Mouse (Mus musculus): Measurements from ENCODE around the gene Ect2.

The Ect2 gene

DNA sequence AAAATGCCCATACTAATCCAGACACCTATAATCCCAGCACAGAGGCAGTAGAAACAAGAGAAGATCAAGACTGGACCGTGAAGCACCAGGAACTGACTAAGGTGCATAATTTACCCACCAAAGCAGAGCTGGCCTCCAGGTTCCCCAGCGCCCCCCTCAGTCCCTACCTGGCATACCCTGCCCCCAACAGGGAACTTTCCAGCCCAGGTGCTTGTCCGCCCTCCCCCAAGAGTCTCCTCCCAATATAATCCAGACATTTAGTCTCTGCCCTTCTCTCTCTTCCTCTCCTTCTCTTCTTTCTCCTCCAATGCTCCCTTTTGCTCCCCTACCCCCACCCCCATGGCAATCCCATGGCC lies 2.9 kb upstream of the Ect2 start:
- no peak for DNase-seq

DNA sequence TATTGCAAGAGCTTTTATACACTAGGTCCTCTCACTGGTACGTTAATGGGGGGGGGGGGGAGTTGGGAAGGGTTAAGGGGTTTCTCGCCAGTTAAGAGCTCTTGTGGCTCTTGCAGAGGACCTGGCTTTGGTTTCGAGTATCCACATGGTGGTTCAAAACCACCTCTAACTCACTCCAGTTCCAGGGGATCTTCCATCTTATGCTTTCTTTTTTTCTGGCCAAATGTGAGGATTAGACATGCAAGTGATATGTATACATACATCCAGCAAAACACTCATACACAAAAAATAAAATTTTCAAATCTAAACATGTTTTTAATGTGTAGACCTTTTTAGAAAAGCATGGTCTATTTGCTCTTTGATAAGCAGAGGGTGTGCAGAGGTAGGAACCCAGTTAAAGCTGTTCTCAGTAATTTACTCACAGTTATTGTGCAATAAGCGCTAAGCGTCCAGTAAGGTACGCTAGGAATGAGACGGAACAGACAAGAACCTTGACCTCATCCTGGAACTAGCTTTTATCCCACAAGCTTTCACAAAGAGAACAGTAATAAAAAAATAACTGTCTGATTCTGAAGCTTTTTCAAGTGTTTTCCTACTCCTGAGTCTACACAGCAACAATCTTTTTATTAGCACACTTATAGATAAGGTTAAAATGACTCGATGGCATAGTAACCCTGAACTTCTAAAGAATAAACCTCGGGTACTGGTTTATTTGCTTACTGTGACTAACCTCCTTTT lies 2.3 kb upstream of the Ect2 start:
- no peak for DNase-seq

DNA sequence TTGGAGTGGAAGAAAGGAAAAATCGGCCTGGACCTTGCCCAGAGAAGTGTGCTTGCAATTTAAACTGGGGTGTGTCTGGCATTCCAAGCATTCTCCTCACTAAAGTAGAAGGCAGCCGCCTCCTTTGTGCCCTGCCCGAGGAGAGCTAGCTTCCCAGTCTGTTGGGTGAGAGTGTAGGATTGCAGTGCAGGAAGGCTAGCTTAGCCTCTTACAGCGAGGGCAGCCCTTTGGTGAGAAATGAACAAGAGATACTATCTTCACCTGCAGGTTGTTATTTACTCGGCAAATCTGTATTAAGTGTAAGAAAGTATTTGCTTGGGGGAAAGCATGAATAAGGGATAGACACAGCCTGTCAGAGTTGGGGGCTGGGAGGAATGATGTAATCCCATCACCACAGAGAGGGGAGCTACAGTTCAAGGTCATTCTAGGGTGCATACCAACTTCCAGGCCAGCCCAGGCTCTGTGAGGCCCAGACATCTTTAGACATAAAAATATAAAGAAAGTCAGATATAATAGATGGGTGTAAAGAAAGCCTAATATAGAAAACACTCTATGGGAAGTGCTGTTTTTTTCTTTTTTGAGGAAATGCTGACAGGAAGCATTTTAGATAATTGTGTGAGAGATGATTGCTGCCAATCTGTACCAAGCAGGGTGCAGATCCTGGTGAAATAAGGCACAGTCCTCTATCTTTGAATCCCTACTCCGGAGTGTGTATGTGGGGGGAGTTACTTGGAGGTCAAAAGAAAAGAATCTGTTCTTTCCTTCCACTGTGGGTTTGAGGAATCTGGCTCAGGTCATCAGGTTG lies 1.6 kb upstream of the Ect2 start:
- no peak for DNase-seq

DNA sequence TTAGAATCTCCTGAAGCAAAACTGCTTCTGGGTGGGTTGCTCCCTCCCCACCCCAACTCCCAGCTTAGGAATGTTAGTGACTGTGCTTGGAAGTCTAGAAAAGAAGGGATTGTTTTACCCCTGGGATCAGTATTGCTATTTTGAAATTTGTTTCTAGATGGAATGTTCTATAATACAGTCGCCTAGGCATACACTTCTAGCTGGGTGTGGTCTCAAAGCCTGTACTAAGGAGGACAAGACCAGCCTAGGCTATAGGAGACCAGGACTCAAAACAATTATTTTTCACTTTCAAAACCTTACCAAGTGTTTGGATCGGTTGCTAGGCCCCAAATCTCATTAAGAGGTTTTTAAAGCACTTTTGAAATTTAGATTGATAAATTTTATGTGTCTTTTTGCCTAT lies 602 bp upstream of the Ect2 start:
- DNase-seq = no peak

DNA sequence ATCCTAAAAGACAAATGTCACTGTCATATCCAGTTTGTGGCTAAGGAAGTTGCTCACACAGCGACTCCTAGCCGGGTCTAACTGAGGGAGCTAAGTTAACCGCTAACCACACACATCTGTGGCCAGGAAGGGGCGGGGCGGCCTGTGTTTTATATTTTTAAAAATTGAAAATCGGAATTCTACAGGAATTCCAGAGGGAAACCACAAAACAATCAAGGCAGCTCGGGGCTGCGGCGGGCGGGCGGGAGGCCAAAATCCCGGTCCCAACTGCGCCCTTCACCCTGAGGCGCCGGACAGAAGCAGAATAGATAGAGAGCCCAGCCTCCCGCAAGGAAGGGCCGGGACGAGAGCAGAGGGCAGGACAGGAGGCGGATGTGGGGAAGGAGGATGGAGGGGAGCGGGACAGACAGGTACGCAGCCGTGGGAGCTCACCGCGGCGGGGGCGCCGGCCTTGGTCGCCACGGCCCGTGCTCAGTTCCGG lies 447 bp downstream of the Ect2 start:
- no peak for DNase-seq

DNA sequence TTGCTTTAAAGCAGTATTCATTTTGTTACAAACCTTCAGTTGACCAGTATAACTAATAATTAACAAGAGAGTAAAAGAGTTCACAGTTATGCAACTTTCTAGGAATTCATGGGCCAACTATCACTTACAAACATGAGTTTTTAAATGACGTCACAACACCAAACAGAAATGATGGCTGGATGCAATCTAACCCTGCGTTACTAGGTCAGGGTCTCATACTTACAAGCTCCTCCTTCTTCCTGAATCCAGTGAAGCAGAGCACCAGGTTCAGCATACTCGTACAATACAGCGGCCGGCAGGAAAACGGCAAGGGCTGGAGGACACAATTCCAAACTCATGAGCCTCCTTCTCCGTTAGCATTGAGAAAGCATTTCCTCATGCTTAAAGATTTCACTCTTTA lies 7.9 kb downstream of the Ect2 start:
- no peak for DNase-seq

DNA sequence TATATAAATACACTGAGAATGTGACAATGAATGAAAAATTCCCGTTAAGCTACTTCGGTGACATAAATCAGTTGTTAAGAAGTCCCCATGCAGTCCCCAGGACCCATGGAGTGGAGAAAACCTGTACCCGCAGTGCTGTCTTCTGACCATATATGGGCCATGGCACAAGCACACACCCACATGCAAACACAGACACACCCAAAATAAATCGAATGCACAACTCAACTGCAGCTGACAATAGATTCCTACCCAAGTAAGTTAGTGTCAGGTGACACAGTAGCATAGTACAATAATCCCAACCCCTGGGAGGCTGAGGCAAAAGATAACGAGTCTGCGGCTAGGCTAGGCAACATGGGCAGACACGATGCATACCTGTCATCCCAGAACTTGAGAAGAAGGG lies 10.1 kb downstream of the Ect2 start:
- no peak for DNase-seq

DNA sequence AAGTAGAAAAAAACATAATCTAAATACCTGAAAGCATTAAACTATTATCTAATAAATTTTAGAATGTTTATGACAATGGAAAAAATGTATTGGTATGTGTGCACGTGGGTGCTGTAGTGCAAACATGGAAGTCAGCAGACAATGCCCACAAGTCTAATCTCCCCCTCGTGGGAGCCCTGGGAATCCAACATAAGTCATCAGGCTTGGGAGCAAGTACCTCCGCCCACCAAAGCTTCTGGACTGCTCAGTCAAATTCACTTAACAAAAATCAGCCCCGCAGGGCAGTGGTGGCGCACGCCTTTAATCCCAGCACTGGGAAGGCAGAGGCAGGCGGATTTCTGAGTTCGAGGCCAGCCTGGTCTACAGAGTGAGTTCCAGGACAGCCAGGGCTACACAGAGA lies 13.6 kb downstream of the Ect2 start:
- DNase-seq = no peak

DNA sequence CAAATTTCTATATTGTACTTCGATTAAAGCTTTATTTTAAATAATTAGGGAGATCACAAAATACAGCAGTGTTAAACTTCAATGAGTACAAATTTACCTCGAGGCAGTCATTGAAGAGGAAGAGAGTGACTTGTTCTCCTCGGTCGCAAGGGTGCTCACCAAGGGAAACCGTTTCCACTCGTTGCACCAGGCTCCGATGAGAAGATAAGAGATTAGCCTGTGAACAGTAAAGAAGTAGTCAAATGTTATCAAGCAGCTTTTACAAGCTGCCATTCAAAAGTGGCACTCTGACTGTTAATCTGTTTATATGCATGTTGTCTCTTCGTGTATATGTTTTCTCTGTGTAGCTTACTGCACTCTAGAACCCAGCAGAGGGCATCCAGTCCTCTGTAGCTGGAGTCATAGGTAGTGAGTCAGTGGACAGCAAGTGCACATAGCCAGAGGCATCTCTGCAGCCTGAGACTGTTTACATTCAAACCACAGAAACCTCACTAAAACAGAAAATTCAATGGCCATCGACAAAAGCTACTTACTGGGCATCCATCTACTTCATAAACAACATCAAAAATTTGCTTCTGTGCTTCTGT lies 31.7 kb downstream of the Ect2 start:
- DNase-seq = no peak

DNA sequence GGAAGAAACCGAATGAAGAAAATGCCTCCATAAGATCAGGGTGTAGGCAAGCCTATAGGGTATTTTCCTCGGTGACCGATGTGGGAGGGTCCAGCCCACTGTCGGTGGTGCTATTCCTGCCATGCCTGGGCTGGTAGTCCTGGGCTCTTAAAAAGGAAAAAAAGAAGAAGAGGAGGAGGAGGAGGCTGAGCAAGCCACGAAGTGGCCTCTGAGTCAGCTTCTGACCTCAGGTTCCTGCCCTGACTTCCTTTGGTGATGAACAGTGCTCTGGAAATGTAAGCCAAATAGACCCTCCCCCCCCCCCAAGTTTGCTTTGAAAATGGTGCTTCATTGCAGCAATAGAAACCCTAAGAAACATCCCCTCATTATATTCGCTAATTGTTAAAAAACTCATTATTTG lies 32.7 kb downstream of the Ect2 start:
- DNase-seq = no peak

DNA sequence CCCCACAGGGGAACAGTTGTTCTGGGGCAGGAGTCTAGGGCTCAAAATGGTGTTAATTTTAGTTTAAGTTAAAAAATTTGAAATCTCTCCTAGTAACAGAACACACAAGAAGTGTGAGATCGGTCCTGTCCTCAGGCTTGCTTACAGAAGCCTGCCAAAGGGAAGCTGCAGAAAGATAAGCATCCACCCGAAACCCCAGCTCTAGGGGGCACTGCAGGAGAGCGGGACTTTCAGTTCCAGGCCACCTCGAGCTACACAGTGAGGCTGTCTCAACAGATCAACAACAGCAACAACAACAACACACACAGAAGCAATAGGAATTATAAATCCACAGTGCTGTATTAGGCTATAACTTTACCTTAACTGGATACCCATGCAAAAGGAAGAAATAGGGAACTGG lies 35.5 kb downstream of the Ect2 start:
- no peak for DNase-seq

DNA sequence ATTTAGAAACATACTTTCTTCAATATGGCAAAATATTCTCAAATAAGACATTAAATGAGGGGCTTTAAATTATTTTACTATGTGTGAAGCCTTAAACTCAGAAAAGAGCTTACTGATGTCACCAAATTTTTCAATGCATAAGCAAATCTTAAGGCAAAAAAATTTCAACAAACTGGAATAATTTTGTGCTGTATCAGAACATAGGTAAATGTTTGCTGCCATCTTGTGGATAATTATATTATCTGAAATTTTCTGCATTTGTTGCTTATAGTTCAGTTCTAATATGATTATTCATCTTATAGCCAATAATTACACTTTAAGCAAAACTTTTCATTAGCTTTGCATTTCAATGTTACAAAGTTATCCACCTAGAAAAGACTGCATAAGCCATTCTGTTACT lies 42.8 kb downstream of the Ect2 start:
- no peak for DNase-seq

DNA sequence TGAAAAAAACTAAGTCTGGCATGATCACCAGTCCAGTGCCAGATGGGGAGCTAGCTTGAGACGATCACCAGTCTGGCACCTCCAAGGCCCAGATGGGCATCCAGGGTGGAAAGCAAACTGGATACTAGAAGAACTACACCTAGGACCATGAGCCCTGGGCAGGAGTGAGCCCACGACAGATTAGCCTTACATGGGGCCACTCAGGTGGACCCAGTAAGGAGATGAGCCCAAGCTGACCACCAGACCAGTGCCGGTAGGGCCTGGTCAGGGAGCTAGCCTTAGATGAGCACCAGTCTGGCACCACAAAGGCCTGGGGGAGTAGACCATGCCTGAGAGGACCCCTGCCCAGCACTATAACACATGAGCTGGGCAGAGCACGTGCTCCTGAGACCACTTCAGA lies 44.6 kb downstream of the Ect2 start:
- no peak for DNase-seq

DNA sequence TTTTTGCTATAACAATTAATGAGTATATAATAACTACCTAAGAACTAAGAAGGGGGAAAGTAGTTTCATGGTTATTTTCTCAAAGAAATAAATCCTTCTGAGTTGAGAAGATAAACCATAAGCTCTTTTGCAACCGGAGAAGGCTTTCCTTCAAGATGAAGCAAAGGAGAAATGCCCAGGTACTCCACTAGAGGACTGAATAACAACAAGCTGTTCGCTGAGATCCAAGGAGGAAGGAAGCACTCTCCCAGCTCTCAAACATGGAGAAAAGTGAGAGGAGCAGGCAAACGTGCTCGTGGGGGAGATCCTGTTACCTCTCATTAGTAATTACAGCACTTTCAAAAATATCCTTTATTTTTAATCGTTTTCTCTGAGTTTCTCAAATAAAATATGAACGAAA lies 46.5 kb downstream of the Ect2 start:
- DNase-seq = no peak

DNA sequence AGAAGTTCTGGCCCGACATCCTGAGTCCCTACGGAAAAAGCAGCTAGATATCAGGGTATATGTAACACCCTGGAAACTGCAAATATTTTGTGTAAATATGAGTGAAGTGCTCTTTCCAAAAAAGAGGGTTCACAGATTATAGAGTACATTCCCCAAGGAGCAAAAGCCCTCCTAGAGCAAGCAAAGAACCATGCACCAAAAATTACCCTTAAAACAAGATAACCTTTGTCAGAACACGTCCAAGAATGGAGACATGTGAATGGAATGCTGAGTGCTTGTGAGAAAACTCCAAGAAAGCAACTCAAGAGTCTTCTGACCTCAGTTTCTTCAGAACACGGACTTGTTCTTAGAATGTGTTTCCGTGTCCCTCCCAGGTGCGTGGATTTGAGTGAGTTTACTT lies 50.7 kb downstream of the Ect2 start:
- no peak for DNase-seq

DNA sequence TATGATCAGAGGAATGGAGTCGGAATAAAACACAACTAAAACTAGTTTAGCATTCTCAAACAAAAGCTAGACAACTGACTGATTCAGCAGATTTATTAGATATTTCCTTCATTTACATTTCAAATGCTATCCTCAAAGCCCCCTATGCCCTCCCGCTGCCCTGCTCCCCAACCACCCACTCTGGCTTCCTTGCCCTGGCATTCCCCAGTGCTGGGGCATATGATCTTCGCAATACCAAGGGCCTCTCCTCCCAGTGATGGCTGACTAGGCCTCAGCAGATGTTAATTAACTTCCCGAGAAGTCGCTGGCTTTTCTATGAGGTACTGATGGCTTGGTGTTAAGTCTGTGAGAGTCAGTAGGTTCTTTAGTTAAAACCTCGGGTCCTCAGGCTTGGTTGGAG lies 55.0 kb downstream of the Ect2 start:
- no peak for DNase-seq

DNA sequence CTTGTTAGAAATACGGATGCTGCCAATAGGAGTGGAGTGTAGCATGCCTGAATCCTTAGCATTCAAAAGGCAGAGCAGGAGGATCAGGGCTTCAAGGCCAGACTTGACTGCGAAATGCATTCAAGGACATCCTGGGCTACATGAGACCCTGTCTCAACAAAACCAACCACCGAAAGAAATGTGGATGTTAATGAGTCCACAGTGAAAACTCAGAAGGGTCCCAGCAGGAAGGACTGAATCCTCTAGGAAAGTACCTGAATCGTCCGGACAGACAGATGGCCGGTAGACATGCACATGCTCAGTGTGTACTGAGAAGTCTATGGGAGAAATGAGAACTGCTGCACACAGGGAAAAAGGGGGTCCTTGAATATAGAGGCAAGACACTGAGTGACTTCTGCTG lies 67.5 kb downstream of the Ect2 start:
- DNase-seq = no peak

DNA sequence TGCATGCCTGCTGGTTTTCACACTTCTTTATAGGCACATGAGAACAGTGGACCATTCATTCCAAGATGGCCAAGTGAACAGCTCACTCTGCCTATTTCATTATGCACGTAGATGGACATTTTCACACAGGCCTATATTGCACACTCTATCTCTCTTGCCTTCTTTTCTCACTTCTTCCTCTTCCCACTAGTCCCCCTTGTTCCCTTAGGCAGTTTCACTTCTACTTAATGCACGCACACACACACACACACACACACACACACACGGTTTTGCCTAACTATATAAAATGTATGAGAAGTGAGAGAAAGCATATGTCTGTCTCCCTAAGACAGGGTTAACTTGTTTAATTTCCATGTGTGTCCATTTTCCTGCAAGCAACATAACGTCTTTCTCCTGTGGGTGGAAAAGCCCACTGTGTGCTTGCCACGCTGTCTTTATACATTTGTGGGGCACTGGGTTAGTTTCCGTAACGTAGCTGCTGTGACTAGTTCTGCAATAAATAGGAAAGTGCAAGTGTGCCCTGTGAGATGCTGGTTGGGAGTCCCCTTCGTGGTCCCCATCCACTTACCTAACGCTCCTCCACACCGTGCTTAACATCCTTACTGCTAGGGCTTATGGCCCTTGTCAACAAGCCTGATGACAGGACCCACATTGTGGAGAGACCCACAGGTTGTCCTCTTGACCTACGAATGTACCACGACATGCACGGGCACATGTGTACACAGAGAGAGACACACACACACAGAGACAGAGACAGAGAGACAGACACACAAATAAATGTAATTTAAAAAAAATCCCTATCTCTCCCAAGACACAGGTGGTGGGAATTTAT lies 72.2 kb downstream of the Ect2 start:
- DNase-seq = no peak

DNA sequence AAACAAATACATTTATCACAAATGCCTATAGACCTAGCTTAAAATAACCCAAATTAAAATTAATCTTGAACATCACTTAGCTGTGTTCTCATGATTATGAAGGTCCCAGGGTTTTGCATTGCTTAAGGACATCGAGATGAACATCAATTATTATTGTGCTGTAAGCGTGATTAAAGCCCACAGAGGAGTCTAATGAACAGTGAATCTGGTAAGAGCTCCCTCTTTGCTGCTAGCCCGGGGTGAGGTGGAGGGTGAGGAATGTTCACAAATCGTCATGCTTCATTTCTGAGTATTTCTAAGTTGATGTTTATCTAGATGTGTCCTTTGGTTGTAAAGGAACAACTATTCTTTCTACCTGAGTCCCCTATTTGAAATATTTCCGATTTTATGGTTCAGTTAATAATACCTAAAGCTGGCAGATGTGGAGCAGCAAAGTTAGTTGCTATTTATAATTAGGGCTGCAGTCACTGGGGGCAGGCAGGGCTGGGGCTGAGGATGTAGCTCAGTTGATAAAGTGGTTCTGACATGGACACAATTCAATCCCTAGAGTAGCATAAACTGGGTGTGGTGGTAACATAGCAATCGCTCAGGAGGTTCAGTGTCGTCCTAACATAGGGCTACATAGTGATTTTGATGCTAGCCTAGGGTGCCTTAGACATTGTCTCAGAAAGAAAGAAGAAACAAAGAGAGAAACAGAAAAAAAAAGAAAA lies 73.5 kb downstream of the Ect2 start:
- no peak for DNase-seq

DNA sequence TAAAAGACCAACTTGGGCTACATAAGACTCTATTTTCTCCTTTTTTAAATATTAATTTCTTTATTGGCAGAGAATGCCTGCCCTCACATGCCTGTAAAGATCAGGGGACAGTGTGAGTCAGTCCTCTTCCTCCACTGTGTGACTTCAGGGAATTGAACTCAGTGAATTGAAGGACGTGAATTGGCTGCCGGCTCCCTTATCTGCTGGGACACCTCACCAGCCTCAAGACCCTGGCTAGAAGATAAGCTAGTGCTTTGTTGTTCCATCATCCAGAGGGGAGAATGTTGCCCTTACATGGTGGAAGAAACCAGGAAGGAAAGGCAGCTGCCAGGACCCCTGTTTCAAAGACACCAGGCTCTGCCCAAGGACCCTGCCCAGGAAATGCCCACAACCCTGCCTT lies 79.8 kb downstream of the Ect2 start:
- no peak for DNase-seq

DNA sequence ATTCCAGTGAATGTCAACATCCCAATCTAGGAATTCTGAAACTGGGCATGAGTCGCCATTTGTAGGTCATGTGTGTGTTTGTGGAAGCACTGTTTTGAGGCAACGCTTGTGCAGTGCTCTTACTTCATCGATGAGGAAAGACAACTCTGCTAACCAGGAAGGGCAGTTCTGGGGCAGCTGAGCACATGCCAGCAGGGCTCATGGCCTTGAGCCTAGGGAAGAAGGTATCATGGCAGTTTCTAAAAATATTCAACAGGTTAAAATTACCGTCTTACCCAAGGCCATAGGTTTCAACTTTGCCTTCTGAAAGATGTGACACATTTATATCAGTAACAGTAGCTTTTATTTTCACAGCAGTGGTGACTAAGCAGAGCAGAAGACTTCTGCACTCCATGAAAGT lies 82.0 kb downstream of the Ect2 start:
- no peak for DNase-seq

DNA sequence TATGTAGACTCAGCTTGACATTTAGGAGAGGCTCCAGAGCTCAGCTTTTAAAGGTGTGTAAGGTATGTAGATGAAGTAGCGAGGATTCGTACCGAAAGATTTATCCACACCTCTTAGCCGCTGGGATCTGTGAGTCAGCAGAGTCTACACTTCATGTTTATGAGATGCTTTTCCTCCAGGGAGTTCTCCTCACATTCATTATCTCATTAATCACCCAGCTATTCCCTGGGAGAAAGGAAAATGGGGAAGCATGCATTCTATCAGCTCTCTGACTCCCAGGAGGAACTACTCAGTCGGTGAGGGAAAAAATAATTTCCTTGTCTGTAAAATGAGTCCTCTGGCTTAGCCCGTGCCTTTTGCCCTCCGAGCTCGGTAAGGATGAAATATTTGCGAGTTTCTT lies 83.3 kb downstream of the Ect2 start:
- no peak for DNase-seq

DNA sequence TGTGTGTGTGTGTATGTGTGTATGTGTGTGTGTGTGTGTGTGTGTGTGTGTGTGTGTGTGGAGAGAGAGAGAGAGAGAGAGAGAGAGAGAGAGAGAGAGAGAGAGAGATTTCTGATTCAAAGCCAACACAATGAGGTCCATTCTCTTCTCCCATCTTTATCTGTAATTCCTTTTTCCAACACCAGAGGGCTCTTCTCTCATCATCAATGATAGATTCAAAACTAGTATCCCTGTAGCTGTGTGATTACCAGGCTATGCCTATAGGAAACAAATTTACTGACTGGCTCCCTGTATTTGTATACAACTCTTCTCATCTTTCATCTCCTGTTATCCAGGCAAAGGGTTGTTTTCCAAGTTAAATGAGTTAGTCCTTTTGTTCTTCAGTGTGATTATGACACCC lies 86.5 kb downstream of the Ect2 start:
- DNase-seq = no peak

All from layer of hippocampus, adult 9-11 months (tissue).